Mouse (Mus musculus): Measurements from ENCODE around the gene Mif. TPM values are rescaled to one million over a fixed set of nuclear protein-coding genes. Genes with fewer than 3 reads are reported as not detected.

Gene Mif
- total and polyA plus RNA-seq, 3 experiments = 200 to 556 (median 220) TPM

GRCm38 (mm10) chr10:75833456-75834080 is 26.5 kb downstream of the Mif start:
- Histone ChIP-seq H3K4me1 (ENCODE audit: control insufficient read depth, insufficient read depth, low read length) (peaks cover 4% of the 10 kb centered on the region), H3K36me3 (ENCODE audit: control insufficient read depth, insufficient read depth, low read length) (no peaks in the 10 kb centered on the region), H3K27ac (peak overlapping the region; percentile 81), H3K79me2 (replicated peaks; ENCODE audit: control insufficient read depth, insufficient read depth, low read length) (no peaks in the 10 kb centered on the region), H3K4me3 (peak overlapping the region; percentile 48), H3K9ac (ENCODE audit: low read depth, low read length) (peak overlapping the region; percentile 57), H3K27me3 (ENCODE audit: control insufficient read depth, insufficient read depth, low read length) (no peaks in the 10 kb centered on the region)
- DNase-seq = peak; percentile 51 to 61
- intact Hi-C loops (cut with DNase I) = loop anchor here (2.0 to 5.0 kb wide), 3 partner anchors 19 to 51 kb away; partner anchors contain the start of genes Gm20441 and Gstt3
- TF ChIP-seq POLR2A (IDR thresholded peaks at IDR 0.05; ENCODE audit: insufficient read depth, low read depth, low read length) (no peak), CTCF (IDR thresholded peaks at IDR 0.05) (no peak), EP300 (IDR thresholded peaks at IDR 0.05; ENCODE audit: insufficient read depth, low read depth, low read length) (no peak)
- 21% methylated on average over 21 of the region's 21 CpGs for WGBS

GRCm38 (mm10) chr10:75832272-75832895 is 27.7 kb downstream of the Mif start:
- Histone ChIP-seq H3K27me3 (ENCODE audit: control insufficient read depth, insufficient read depth, low read length) (no peaks in the 10 kb centered on the region), H3K4me1 (ENCODE audit: control insufficient read depth, insufficient read depth, low read length) (peaks cover 7% of the 10 kb centered on the region), H3K4me3 (no peak overlapping the region; the same call in 1 of the 2 replicates), H3K79me2 (replicated peaks; ENCODE audit: control insufficient read depth, insufficient read depth, low read length) (no peaks in the 10 kb centered on the region), H3K36me3 (ENCODE audit: control insufficient read depth, insufficient read depth, low read length) (no peaks in the 10 kb centered on the region), H3K9ac (ENCODE audit: low read depth, low read length) (no peak overlapping the region), H3K27ac (no peak overlapping the region)
- peak; percentile 71 to 72 for DNase-seq
- no peak for TF ChIP-seq POLR2A (IDR thresholded peaks at IDR 0.05; ENCODE audit: insufficient read depth, low read depth, low read length)
- TF ChIP-seq EP300 (IDR thresholded peaks at IDR 0.05; ENCODE audit: insufficient read depth, low read depth, low read length) = peak; percentile 90
- peak; percentile 83 for TF ChIP-seq CTCF (IDR thresholded peaks at IDR 0.05)
- intact Hi-C loops (cut with DNase I) = loop anchor here (1.0 to 5.0 kb wide), 3 partner anchors 36 to 88 kb away; partner anchors contain the start of genes Gm20441 and Gstt3
- WGBS = 63% methylated on average over 13 of the region's 13 CpGs

- TF ChIP-seq POLR2A (IDR thresholded peaks at IDR 0.05; ENCODE audit: insufficient read depth, low read depth, low read length) (no peak), EP300 (IDR thresholded peaks at IDR 0.05; ENCODE audit: insufficient read depth, low read depth, low read length) (no peak), CTCF (IDR thresholded peaks at IDR 0.05) (no peak)
- H3K27ac ChIP-seq = no peak overlapping the region
- no peaks in the 10 kb centered on the region for H3K79me2 ChIP-seq (replicated peaks; ENCODE audit: control insufficient read depth, insufficient read depth, low read length)
- peaks cover 8% of the 10 kb centered on the region for H3K4me1 ChIP-seq (ENCODE audit: control insufficient read depth, insufficient read depth, low read length)
- intact Hi-C loops (cut with DNase I) = loop anchor here (5.0 kb wide), 1 partner anchor 48 kb away; the partner anchor contains the start of genes Gm20441 and Gstt3
- no peaks in the 10 kb centered on the region for H3K36me3 ChIP-seq (ENCODE audit: control insufficient read depth, insufficient read depth, low read length)
- WGBS = 74% methylated on average over 2 of the region's 2 CpGs
- H3K27me3 ChIP-seq (ENCODE audit: control insufficient read depth, insufficient read depth, low read length) = no peaks in the 10 kb centered on the region
- no peak overlapping the region for H3K4me3 ChIP-seq
- no peak for DNase-seq
- H3K9ac ChIP-seq (ENCODE audit: low read depth, low read length) = no peak overlapping the region
Measured at GRCm38 (mm10) chr10:75830275-75830670, 29.8 kb downstream of the Mif start.

- 84% methylated on average over 2 of the region's 2 CpGs for WGBS
- intact Hi-C loops (cut with DNase I) = loop anchor here (5.0 kb wide), 1 partner anchor 47 kb away; the partner anchor contains the start of genes Gm20441 and Gstt3
Measured at GRCm38 (mm10) chr10:75829529-75830274, 30.3 kb downstream of the Mif start.

GRCm38 (mm10) chr10:75828500-75828931 is 31.5 kb downstream of the Mif start:
- peak; percentile 71 to 79 for DNase-seq
- Histone ChIP-seq H3K27ac (no peak overlapping the region; the same call in 1 of the 2 replicates), H3K9ac (ENCODE audit: low read depth, low read length) (no peak overlapping the region), H3K4me3 (no peak overlapping the region), H3K27me3 (ENCODE audit: control insufficient read depth, insufficient read depth, low read length) (no peaks in the 10 kb centered on the region), H3K36me3 (ENCODE audit: control insufficient read depth, insufficient read depth, low read length) (no peaks in the 10 kb centered on the region), H3K4me1 (ENCODE audit: control insufficient read depth, insufficient read depth, low read length) (peaks cover 8% of the 10 kb centered on the region), H3K79me2 (replicated peaks; ENCODE audit: control insufficient read depth, insufficient read depth, low read length) (no peaks in the 10 kb centered on the region)
- intact Hi-C loops (cut with DNase I) = loop anchor here (1.0 kb wide), 1 partner anchor 64 kb away; the partner anchor contains the start of gene Cabin1
- TF ChIP-seq EP300 (IDR thresholded peaks at IDR 0.05; ENCODE audit: insufficient read depth, low read depth, low read length) = 0 out of 2 replicates have a peak, but pooled peaks have one; percentile 7
- TF ChIP-seq CTCF (IDR thresholded peaks at IDR 0.05) = no peak
- no peak for TF ChIP-seq POLR2A (IDR thresholded peaks at IDR 0.05; ENCODE audit: insufficient read depth, low read depth, low read length)

More at GRCm38 (mm10) chr10:75829529-75830274, 30.3 kb downstream of the Mif start:
- TF ChIP-seq CTCF (IDR thresholded peaks at IDR 0.05) = no peak
- TF ChIP-seq POLR2A (IDR thresholded peaks at IDR 0.05; ENCODE audit: insufficient read depth, low read depth, low read length) = no peak
- no peak for TF ChIP-seq EP300 (IDR thresholded peaks at IDR 0.05; ENCODE audit: insufficient read depth, low read depth, low read length)
- no peak for DNase-seq
- Histone ChIP-seq H3K27ac (no peak overlapping the region), H3K9ac (ENCODE audit: low read depth, low read length) (no peak overlapping the region), H3K27me3 (ENCODE audit: control insufficient read depth, insufficient read depth, low read length) (no peaks in the 10 kb centered on the region), H3K4me1 (ENCODE audit: control insufficient read depth, insufficient read depth, low read length) (peaks cover 8% of the 10 kb centered on the region), H3K36me3 (ENCODE audit: control insufficient read depth, insufficient read depth, low read length) (no peaks in the 10 kb centered on the region), H3K4me3 (no peak overlapping the region), H3K79me2 (replicated peaks; ENCODE audit: control insufficient read depth, insufficient read depth, low read length) (no peaks in the 10 kb centered on the region)

Data from heart, adult 2 months (tissue).